Mouse (Mus musculus) left cerebral cortex, adult 18-20 months (tissue): ENCODE measurements around the gene Plcd1. TPM values are rescaled to one million over a fixed set of nuclear protein-coding genes. Genes with fewer than 3 reads are reported as not detected.

ENCODE experiments used
- DNase-seq, 2 experiments: peaks; one replicate each; pipeline ENCODE4 v3.0.0; 2021 to 2022; ENCODE audit warnings: low spot score in 2 of 2, mixed read lengths in 1 of 2
- microRNA-seq, 2 experiments: library from miRNA; unstranded; fragments of <30 nt; microRNA quantifications; one replicate each; pipeline ENCODE4 v1.2.0; 2021
- total RNA-seq, 2 experiments: library from RNA; stranded (reverse); gene quantifications; 2 replicates each; pipeline ENCODE4 v1.2.3; 2021

Plcd1 gene
- total RNA-seq, 2 experiments from 2014 or later, result 13.0 to 13.6 TPM

DNA sequence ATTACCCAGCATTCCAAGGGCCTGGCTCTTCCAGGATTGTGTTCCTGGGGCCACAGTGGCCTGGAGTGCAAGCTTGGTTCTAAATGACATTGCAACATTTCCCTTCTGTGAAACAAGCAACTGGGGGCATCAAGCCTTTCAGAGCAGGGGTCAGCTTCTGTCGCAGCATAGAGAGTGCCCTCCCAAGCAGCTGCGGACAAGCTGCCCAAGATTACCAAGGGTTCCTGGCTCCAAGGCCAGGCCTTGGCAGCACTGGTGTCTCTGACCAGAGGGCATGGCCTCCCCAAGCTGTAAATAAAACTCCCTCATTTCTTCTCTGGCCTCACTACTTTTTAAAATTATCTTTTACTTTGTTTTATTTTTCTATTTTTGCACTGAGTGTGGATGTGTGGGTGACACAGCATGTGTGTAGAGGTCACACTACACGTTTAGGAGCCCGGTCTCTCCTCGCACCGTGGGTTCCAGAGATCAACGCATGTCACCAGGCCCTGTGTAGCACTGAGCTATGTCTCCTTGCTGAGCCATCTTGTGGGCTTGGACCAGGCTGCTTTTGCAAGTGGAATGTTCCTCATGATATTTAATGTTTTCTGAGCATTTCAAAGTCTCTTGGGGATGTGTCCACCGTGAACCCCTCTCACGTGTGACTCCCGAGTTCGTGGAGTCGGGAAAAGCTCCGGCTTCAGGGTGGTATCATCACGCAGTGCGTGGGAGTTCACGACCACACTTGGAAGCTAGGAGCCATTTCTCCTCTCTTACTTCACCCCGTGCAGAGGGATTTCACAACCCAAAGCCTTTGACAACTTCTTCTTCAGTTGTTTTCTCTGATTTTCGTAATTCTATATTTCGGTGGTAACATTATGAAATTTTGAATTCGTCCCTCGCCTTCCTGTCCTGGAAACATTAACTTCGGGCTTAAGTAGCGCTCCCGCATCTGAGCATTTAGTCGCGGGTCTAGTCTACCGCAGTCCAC, 64.8 kb downstream of the Plcd1 start:
- DNase-seq, result no peak

DNA sequence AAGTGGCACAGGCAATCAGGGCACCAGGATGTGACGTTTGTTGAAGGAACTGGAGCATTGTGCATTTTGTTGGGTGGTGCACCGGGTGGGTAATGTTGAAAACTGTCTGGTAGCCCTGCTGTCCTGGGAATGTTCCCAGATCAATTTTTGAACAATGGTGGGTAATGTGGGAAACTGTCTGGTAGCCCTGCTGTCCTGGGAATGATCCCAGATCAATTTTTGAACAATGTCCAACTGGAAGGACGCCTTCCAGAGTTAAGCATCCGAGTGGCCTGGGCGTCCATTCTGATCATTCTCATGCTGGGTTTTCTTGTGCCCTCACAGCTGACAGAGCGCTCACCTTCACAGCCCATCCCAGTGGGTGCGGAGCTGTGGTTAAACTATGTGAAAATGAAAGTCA, 66.0 kb downstream of the Plcd1 start:
- no peak for DNase-seq

DNA sequence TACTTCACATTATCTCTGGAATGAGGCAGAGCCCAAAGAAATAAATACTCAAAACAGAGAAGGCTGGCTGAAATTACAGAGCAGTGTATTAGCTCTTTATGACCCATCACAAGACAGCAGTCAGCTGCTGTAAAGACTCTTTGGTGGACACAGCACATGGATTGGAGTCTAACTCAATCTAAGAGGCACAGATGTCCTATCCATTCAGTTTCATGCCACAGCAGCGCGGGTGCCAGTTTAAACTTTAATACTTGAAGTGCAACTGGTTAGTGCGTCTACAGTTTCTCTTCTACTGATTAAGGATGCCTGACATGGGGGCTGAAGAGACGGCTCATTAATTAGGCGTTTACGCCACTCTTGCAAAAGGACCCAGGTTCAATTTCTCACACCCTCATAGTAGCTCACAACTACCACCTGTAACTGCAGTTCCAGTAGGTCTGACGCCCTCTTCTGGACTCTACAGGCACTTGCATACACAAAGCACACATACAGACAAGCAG, 67.4 kb downstream of the Plcd1 start:
- DNase-seq, result no peak

DNA sequence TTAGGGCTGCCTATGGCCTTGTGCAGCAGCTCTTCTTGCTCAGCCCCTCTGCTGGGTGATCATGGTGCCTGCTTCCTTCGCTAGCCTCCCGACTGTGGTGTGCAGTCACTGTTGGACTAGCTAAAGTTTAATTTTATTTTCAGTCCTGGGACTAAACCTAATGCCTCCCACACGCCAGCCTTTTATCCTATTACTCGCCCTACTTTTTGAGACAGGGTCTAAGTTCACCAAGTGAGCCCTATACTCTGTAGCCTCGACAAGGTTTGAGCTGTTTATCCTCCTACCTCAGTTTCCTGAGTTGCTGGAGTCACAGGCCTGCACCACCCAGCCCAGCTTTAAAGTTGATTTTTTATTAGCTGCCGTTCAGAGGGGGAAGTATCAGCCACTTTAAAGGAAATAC, 68.0 kb downstream of the Plcd1 start:
- DNase-seq, result no peak

DNA sequence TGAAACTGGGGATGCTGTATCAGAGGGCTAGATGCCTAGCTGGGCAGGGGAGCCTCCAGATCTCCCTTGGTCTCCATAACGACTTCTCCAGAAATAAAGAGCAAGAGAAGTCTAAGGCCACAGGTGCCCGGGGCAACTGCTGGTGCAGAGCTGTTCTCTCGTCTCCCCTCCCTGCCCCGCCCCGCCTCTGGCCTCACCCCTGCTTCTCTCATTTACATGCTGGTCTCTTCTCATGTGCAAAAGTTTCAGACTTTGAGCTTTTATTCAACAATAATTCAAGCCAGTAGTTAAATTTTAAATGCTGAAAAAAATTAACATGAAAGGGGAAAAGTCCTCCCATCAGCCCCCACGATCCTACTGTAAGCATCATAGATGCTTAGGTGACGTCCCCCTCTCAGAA, 71.6 kb downstream of the Plcd1 start:
- DNase-seq, result no peak

Small RNAs within 50 kb of the gene (microRNA-seq; reads per million reads assigned to microRNA genes)
- gene Mir26a-1, result 9.5 to 10.7 reads per million in 2 experiments

Other genes with a start within 250 kb of the Plcd1 start
- gene Ctdspl, start 167.0 kb downstream of the Plcd1 start, total RNA-seq, result 10 to 100 TPM; 34.4 to 35.5 TPM
- gene Vill, start 40.7 kb downstream of the Plcd1 start, total RNA-seq, result 1 to 10 TPM; 6.7 to 9.0 TPM
- 1 to 10 TPM; 2.8 to 4.0 TPM for gene Dlec1, start 9.0 kb upstream of the Plcd1 start, total RNA-seq
- 1 to 10 TPM; 1.3 to 1.5 TPM for gene Acaa1b, start 63.6 kb upstream of the Plcd1 start, total RNA-seq
- not detected for gene Gm47289, start 65.7 kb upstream of the Plcd1 start, total RNA-seq
- not detected for gene Slc22a13, start 115.6 kb upstream of the Plcd1 start, total RNA-seq
- gene Oxsr1, start 228.9 kb upstream of the Plcd1 start, total RNA-seq, result 10 to 100 TPM; 32.1 to 33.8 TPM
- gene Acaa1a, start 246.2 kb upstream of the Plcd1 start, total RNA-seq, result 10 to 100 TPM; 63.9 to 70.5 TPM
- gene Myd88, start 247.9 kb upstream of the Plcd1 start, total RNA-seq, result 1 to 10 TPM; 6.5 to 7.9 TPM